Mouse (Mus musculus) liver, embryonic 12.5 days (tissue): ENCODE measurements around the gene Grin2d. TPM values are rescaled to one million over a fixed set of nuclear protein-coding genes. Genes with fewer than 3 reads are reported as not detected.

Experiments used
- ATAC-seq: fragments of 200-750 bp; cut with Nextera tagmentation; 2 replicates; pipeline ENCODE4 v1.8.0; 2017; ENCODE audit warnings: moderate number of reproducible peaks, mild to moderate bottlenecking, moderate library complexity
- H3K27ac ChIP-seq: fragments of 300-500 bp; sonication (generic); 2 replicates; pipeline ENCODE4 v1.5.1; 2016; ENCODE audit warnings: mild to moderate bottlenecking
- H3K27me3 ChIP-seq: fragments of 300-500 bp; sonication (generic); replicated peaks from 2 replicates; pipeline ENCODE4 v1.6.1; 2016; ENCODE audit warnings: mild to moderate bottlenecking, moderate library complexity
- H3K36me3 ChIP-seq: fragments of 300-500 bp; sonication (generic); 2 replicates; pipeline ENCODE4 v1.6.1; 2016; ENCODE audit warnings: mild to moderate bottlenecking, moderate library complexity
- H3K4me1 ChIP-seq: fragments of 300-500 bp; sonication (generic); 2 replicates; pipeline ENCODE4 v1.6.1; 2016
- H3K4me2 ChIP-seq: fragments of 300-500 bp; sonication (generic); 2 replicates; pipeline ENCODE4 v1.6.1; 2016; ENCODE audit warnings: mild to moderate bottlenecking, moderate library complexity
- H3K4me3 ChIP-seq: fragments of 300-500 bp; sonication (generic); 2 replicates; pipeline ENCODE4 v1.5.1; 2016; ENCODE audit warnings: mild to moderate bottlenecking, moderate library complexity
- H3K9ac ChIP-seq: fragments of 300-500 bp; sonication (generic); 2 replicates; pipeline ENCODE4 v1.6.1; 2016; ENCODE audit warnings: mild to moderate bottlenecking, moderate library complexity
- H3K9me3 ChIP-seq: fragments of 300-500 bp; sonication (generic); replicated peaks from 2 replicates; pipeline ENCODE4 v1.6.1; 2016; ENCODE audit warnings: mild to moderate bottlenecking, moderate library complexity
- WGBS: fragments of 180-500 bp; shearing (Covaris S2); methylation state at CpG from one replicate; pipeline ENCODE4 v1.1.7; 2016; ENCODE audit not compliant: insufficient replicate concordance; 5-methylcytosine and 5-hydroxymethylcytosine counted together
- polyA plus RNA-seq: library from polyadenylated mRNA; unstranded; fragments of >200 nt; fragmentation: Nextera tagmentation; extraction: Ambion mirVana; gene quantifications from 2 replicates; pipeline ENCODE4 v1.2.1, GENCODE M21; 2016

The Grin2d gene
- polyA plus RNA-seq, 1 experiment from 2014 or later: 0.17 TPM

GRCm38 (mm10) chr7:45815323-45815983, 62.7 kb downstream of the Grin2d start:
- Histone ChIP-seq H3K4me1 (peaks cover 36% of the 10 kb centered on the region), H3K36me3 (peaks cover 26% of the 10 kb centered on the region), H3K4me3 (peak overlapping the region; percentile 93; the same call in 1 of the 2 replicates), H3K4me2 (peak overlapping the region; percentile 65), H3K27ac (no peak overlapping the region), H3K27me3 (peaks cover 22% of the 10 kb centered on the region), H3K9ac (no peak overlapping the region), H3K9me3 (no peaks in the 10 kb centered on the region)
- WGBS: 73% methylated on average over 10 of the region's 10 CpGs
- no peak for ATAC-seq

GRCm38 (mm10) chr7:45814841-45815240, 63.3 kb downstream of the Grin2d start:
- ATAC-seq: no peak
- 7% methylated on average over 5 of the region's 5 CpGs for WGBS

GRCm38 (mm10) chr7:45813787-45814779, 64.1 kb downstream of the Grin2d start, which contains the start of gene Cyth2:
TSS of gene Cyth2 (minus strand) at chr7:45814581.
- no peaks in the 10 kb centered on the region for H3K9me3 ChIP-seq
- peak; percentile 98 for ATAC-seq
- peaks cover 10% of the 10 kb centered on the region for H3K27me3 ChIP-seq
- peak within 1 kb of the TSS; percentile 97 for H3K27ac ChIP-seq
- peak within 1 kb of the TSS; percentile 93 for H3K4me2 ChIP-seq
- H3K36me3 ChIP-seq: peaks cover 39% of the 10 kb centered on the region
- 0% methylated on average over 71 of the region's 92 CpGs for WGBS
- H3K9ac ChIP-seq: peak within 1 kb of the TSS; percentile 96
- H3K4me3 ChIP-seq: peak within 1 kb of the TSS; percentile 93
- peaks cover 32% of the 10 kb centered on the region for H3K4me1 ChIP-seq

More at GRCm38 (mm10) chr7:45814841-45815240, 63.3 kb downstream of the Grin2d start:
- Histone ChIP-seq H3K4me1 (peaks cover 34% of the 10 kb centered on the region), H3K9me3 (no peaks in the 10 kb centered on the region), H3K36me3 (peaks cover 32% of the 10 kb centered on the region), H3K4me3 (peak overlapping the region; percentile 93), H3K4me2 (peak overlapping the region; percentile 65), H3K9ac (no peak overlapping the region), H3K27ac (no peak overlapping the region), H3K27me3 (peaks cover 16% of the 10 kb centered on the region)

GRCm38 (mm10) chr7:45812921-45813320, 65.3 kb downstream of the Grin2d start:
- Histone ChIP-seq H3K4me1 (peaks cover 32% of the 10 kb centered on the region), H3K9me3 (no peaks in the 10 kb centered on the region), H3K36me3 (peaks cover 51% of the 10 kb centered on the region), H3K9ac (peak overlapping the region; percentile 96), H3K27me3 (no peaks in the 10 kb centered on the region), H3K4me2 (peak overlapping the region; percentile 93), H3K4me3 (peak overlapping the region; percentile 93), H3K27ac (no peak overlapping the region)
- ATAC-seq: no peak
- WGBS: 91% methylated on average over 8 of the region's 8 CpGs

- Histone ChIP-seq H3K4me3 (no peak overlapping the region), H3K9me3 (no peaks in the 10 kb centered on the region), H3K4me1 (peaks cover 23% of the 10 kb centered on the region), H3K4me2 (no peak overlapping the region), H3K27ac (no peak overlapping the region), H3K36me3 (peaks cover 67% of the 10 kb centered on the region), H3K9ac (no peak overlapping the region), H3K27me3 (no peaks in the 10 kb centered on the region)
- no peak for ATAC-seq
- 85% methylated on average over 14 of the region's 14 CpGs for WGBS
Measured at GRCm38 (mm10) chr7:45809276-45810075, 68.7 kb downstream of the Grin2d start.

- H3K4me2 ChIP-seq: no peak overlapping the region
- no peaks in the 10 kb centered on the region for H3K27me3 ChIP-seq
- WGBS: 72% methylated on average over 11 of the region's 11 CpGs
- H3K9me3 ChIP-seq: no peaks in the 10 kb centered on the region
- H3K9ac ChIP-seq: no peak overlapping the region
- H3K27ac ChIP-seq: no peak overlapping the region
- ATAC-seq: no peak
- H3K36me3 ChIP-seq: peaks cover 67% of the 10 kb centered on the region
- peaks cover 21% of the 10 kb centered on the region for H3K4me1 ChIP-seq
- H3K4me3 ChIP-seq: no peak overlapping the region
Measured at GRCm38 (mm10) chr7:45808471-45808870, 69.7 kb downstream of the Grin2d start.

- no peak overlapping the region for H3K27ac ChIP-seq
- peaks cover 3% of the 10 kb centered on the region for H3K4me1 ChIP-seq
- no peak overlapping the region for H3K4me2 ChIP-seq
- H3K9ac ChIP-seq: no peak overlapping the region
- H3K4me3 ChIP-seq: no peak overlapping the region
- no peaks in the 10 kb centered on the region for H3K9me3 ChIP-seq
- peaks cover 1% of the 10 kb centered on the region; the same call in 1 of the 2 replicates for H3K27me3 ChIP-seq
- H3K36me3 ChIP-seq: peaks cover 46% of the 10 kb centered on the region
- no peak for ATAC-seq
- WGBS: 64% methylated on average over 5 of the region's 5 CpGs
Measured at GRCm38 (mm10) chr7:45805941-45806340, 72.2 kb downstream of the Grin2d start.

GRCm38 (mm10) chr7:45802551-45802950, 75.6 kb downstream of the Grin2d start:
- Histone ChIP-seq H3K4me2 (no peak overlapping the region), H3K9me3 (no peaks in the 10 kb centered on the region)
- 68% methylated on average over 5 of the region's 6 CpGs for WGBS

GRCm38 (mm10) chr7:45801348-45801747, 76.8 kb downstream of the Grin2d start:
- WGBS: 1% methylated on average over 12 of the region's 12 CpGs
- ATAC-seq: peak; percentile 27; the same call in 1 of the 2 replicates
- peak overlapping the region; percentile 43 for H3K4me3 ChIP-seq
- H3K4me2 ChIP-seq: peak overlapping the region; percentile 73
- no peak overlapping the region for H3K27ac ChIP-seq
- no peaks in the 10 kb centered on the region for H3K9me3 ChIP-seq
- H3K27me3 ChIP-seq: peaks cover 47% of the 10 kb centered on the region
- peak overlapping the region; percentile 32; the same call in 1 of the 2 replicates for H3K9ac ChIP-seq
- H3K36me3 ChIP-seq: 0 out of 2 replicates have a peak, but pooled peaks cover under 1% of the 10 kb centered on the region
- peaks cover 43% of the 10 kb centered on the region for H3K4me1 ChIP-seq

More at GRCm38 (mm10) chr7:45802551-45802950, 75.6 kb downstream of the Grin2d start:
- H3K36me3 ChIP-seq: peaks cover 12% of the 10 kb centered on the region
- no peak overlapping the region for H3K27ac ChIP-seq
- no peak overlapping the region for H3K9ac ChIP-seq
- no peak for ATAC-seq
- no peak overlapping the region for H3K4me3 ChIP-seq
- H3K27me3 ChIP-seq: peaks cover 35% of the 10 kb centered on the region
- H3K4me1 ChIP-seq: peaks cover 31% of the 10 kb centered on the region

- Histone ChIP-seq H3K9ac (peak overlapping the region; percentile 32), H3K9me3 (no peaks in the 10 kb centered on the region), H3K4me3 (peak overlapping the region; percentile 43), H3K4me2 (peak overlapping the region; percentile 73), H3K36me3 (no peaks in the 10 kb centered on the region), H3K4me1 (peaks cover 49% of the 10 kb centered on the region), H3K27ac (no peak overlapping the region), H3K27me3 (peaks cover 54% of the 10 kb centered on the region)
- 3% methylated on average over 22 of the region's 25 CpGs for WGBS
- peak; percentile 62 for ATAC-seq
Measured at GRCm38 (mm10) chr7:45800546-45801204, 77.5 kb downstream of the Grin2d start.

- peak overlapping the region; percentile 43 for H3K4me3 ChIP-seq
- H3K36me3 ChIP-seq: no peaks in the 10 kb centered on the region
- WGBS: 30% methylated on average over 7 of the region's 7 CpGs
- peaks cover 50% of the 10 kb centered on the region for H3K4me1 ChIP-seq
- peaks cover 60% of the 10 kb centered on the region for H3K27me3 ChIP-seq
- no peak for ATAC-seq
- peak overlapping the region; percentile 73 for H3K4me2 ChIP-seq
- H3K9me3 ChIP-seq: no peaks in the 10 kb centered on the region
- no peak overlapping the region for H3K9ac ChIP-seq
- H3K27ac ChIP-seq: no peak overlapping the region
Measured at GRCm38 (mm10) chr7:45800001-45800400, 78.2 kb downstream of the Grin2d start.
